Mouse (Mus musculus) heart, adult 2 months (tissue): ENCODE measurements around the gene Cyp27b1. TPM values are rescaled to one million over a fixed set of nuclear protein-coding genes. Genes with fewer than 3 reads are reported as not detected.

Experiments used
- DNase-seq, 2 experiments: peaks; one replicate each; pipeline ENCODE4 v3.0.0; 2021
- H3K27ac ChIP-seq: fragments of 200-600 bp; 2 replicates; pipeline ENCODE4 v1.8.1; 2022
- H3K27me3 ChIP-seq: fragments of 200-500 bp; 2 replicates; pipeline ENCODE4 v1.6.1; 2012; ENCODE audit warnings: mild to moderate bottlenecking, low read length, inconsistent platforms, mixed read lengths; ENCODE audit not compliant: control insufficient read depth, insufficient read depth
- H3K36me3 ChIP-seq: fragments of 200-500 bp; 2 replicates; pipeline ENCODE4 v1.6.1; 2012; ENCODE audit warnings: low read length, inconsistent platforms; ENCODE audit not compliant: control insufficient read depth, insufficient read depth
- H3K4me1 ChIP-seq: fragments of 200-500 bp; 2 replicates; pipeline ENCODE4 v1.6.1; 2011; ENCODE audit warnings: low read length; ENCODE audit not compliant: control insufficient read depth, insufficient read depth
- H3K4me3 ChIP-seq: fragments of 200-600 bp; 2 replicates; pipeline ENCODE4 v1.8.1; 2022
- H3K79me2 ChIP-seq: fragments of 200-500 bp; replicated peaks from 2 replicates; pipeline ENCODE4 v1.6.1; 2012; ENCODE audit warnings: mild to moderate bottlenecking, inconsistent platforms, low read length, moderate library complexity, mixed read lengths; ENCODE audit not compliant: control insufficient read depth, insufficient read depth
- H3K9ac ChIP-seq: fragments of 200-500 bp; 2 replicates; pipeline ENCODE4 v1.6.1; 2012; ENCODE audit warnings: low read depth, mild to moderate bottlenecking, control low read depth, inconsistent platforms, low read length, mixed read lengths
- CTCF ChIP-seq: fragments of 200-600 bp; IDR thresholded peaks from 2 replicates; pipeline ENCODE4 v1.8.1; 2022; ENCODE audit warnings: antibody characterized with exemption, mild to moderate bottlenecking, moderate library complexity
- EP300 ChIP-seq: fragments of 200-500 bp; IDR thresholded peaks from 2 replicates; pipeline ENCODE4 v1.6.1; 2011; ENCODE audit warnings: low read depth, low read length, control low read depth; ENCODE audit not compliant: insufficient read depth
- POLR2A ChIP-seq: fragments of 200-500 bp; IDR thresholded peaks from 2 replicates; pipeline ENCODE4 v1.6.1; 2011; ENCODE audit warnings: mild to moderate bottlenecking, low read depth, low read length, control low read depth; ENCODE audit not compliant: insufficient read depth
- WGBS: fragments of 180-500 bp; shearing (Covaris S2); methylation state at CpG from one replicate; pipeline ENCODE4 v1.1.7; 2018; 5-methylcytosine and 5-hydroxymethylcytosine counted together
- intact Hi-C: fragments of 180-260 bp; cut with DNase I; formaldehyde crosslinking; loops from one replicate; pipeline ENCODE4 v1.15.1; 2025
- polyA plus RNA-seq: library from polyadenylated mRNA; depleted of rRNA; stranded (reverse); fragments of >200 nt; gene quantifications from 2 replicates; pipeline ENCODE4 v1.2.3, GENCODE M21; 2012
- total RNA-seq, 2 experiments: library from RNA; stranded (reverse); gene quantifications; 2 replicates each; pipeline ENCODE4 v1.2.3; 2021

The Cyp27b1 gene
- total and polyA plus RNA-seq, 3 experiments, result 0.10 to 0.12 TPM; not detected in 1

GRCm38 (mm10) chr10:127037641-127038040, 10.4 kb upstream of the Cyp27b1 start:
- no peaks in the 10 kb centered on the region for H3K36me3 ChIP-seq

GRCm38 (mm10) chr10:127040569-127041214, 7.4 kb upstream of the Cyp27b1 start:
- peak overlapping the region; percentile 83 for H3K4me3 ChIP-seq
- H3K4me1 ChIP-seq, result no peaks in the 10 kb centered on the region
- 3% methylated on average over 20 of the region's 20 CpGs for WGBS
- 0 out of 2 replicates have a peak, but pooled peaks cover 2% of the 10 kb centered on the region for H3K27me3 ChIP-seq
- intact Hi-C loops, result no loop called here
- H3K79me2 ChIP-seq, result no peaks in the 10 kb centered on the region
- H3K36me3 ChIP-seq, result no peaks in the 10 kb centered on the region
- TF ChIP-seq EP300 (no peak), POLR2A (no peak), CTCF (no peak)
- H3K27ac ChIP-seq, result peak overlapping the region; percentile 32
- H3K9ac ChIP-seq, result peak overlapping the region; percentile 60
- DNase-seq, result no peak

More at GRCm38 (mm10) chr10:127037641-127038040, 10.4 kb upstream of the Cyp27b1 start:
- H3K27ac ChIP-seq, result no peak overlapping the region
- H3K4me3 ChIP-seq, result no peak overlapping the region
- TF ChIP-seq CTCF (no peak), EP300 (no peak), POLR2A (no peak)
- intact Hi-C loops, result no loop called here
- no peaks in the 10 kb centered on the region for H3K79me2 ChIP-seq
- 74% methylated on average over 12 of the region's 12 CpGs for WGBS
- H3K4me1 ChIP-seq, result no peaks in the 10 kb centered on the region
- no peak for DNase-seq
- 0 out of 2 replicates have a peak, but pooled peaks cover 2% of the 10 kb centered on the region for H3K27me3 ChIP-seq
- H3K9ac ChIP-seq, result no peak overlapping the region

GRCm38 (mm10) chr10:127041274-127041766, 6.7 kb upstream of the Cyp27b1 start, which contains the start of the genes Mettl1 and Eef1akmt3:
Gene Mettl1, plus strand, starts transcription at chr10:127041414.
Gene Eef1akmt3, minus strand, starts transcription at chr10:127041513.
- TF ChIP-seq CTCF (no peak), EP300 (no peak), POLR2A (no peak)
- Histone ChIP-seq H3K4me1 (no peaks in the 10 kb centered on the region), H3K79me2 (no peaks in the 10 kb centered on the region), H3K9ac (peak within 1 kb of the TSS; percentile 60), H3K27me3 (0 out of 2 replicates have a peak, but pooled peaks cover 2% of the 10 kb centered on the region), H3K36me3 (no peaks in the 10 kb centered on the region), H3K27ac (peak within 1 kb of the TSS; percentile 51), H3K4me3 (peak within 1 kb of the TSS; percentile 83)
- WGBS, result under 1% methylated on average over 28 of the region's 28 CpGs
- intact Hi-C loops, result no loop called here
- no peak for DNase-seq

- peak overlapping the region; percentile 83 for H3K4me3 ChIP-seq
- no peaks in the 10 kb centered on the region for H3K36me3 ChIP-seq
- WGBS, result under 1% methylated on average over 44 of the region's 44 CpGs
- no peak for TF ChIP-seq EP300
- no peak for TF ChIP-seq POLR2A
- peak; percentile 34 for TF ChIP-seq CTCF
- peak overlapping the region; percentile 51 for H3K27ac ChIP-seq
- H3K27me3 ChIP-seq, result 0 out of 2 replicates have a peak, but pooled peaks cover 2% of the 10 kb centered on the region
- no peaks in the 10 kb centered on the region for H3K79me2 ChIP-seq
- DNase-seq, result peak; percentile 90 to 92
- H3K4me1 ChIP-seq, result no peaks in the 10 kb centered on the region
- H3K9ac ChIP-seq, result peak overlapping the region; percentile 60
- intact Hi-C loops, result no loop called here
These were observed 6.2 kb upstream of the Cyp27b1 start for GRCm38 (mm10) chr10:127041774-127042338.

GRCm38 (mm10) chr10:127042468-127043115, 5.5 kb upstream of the Cyp27b1 start:
- TF ChIP-seq EP300 (no peak), CTCF (no peak), POLR2A (no peak)
- Histone ChIP-seq H3K4me1 (no peaks in the 10 kb centered on the region), H3K27me3 (0 out of 2 replicates have a peak, but pooled peaks cover 2% of the 10 kb centered on the region), H3K36me3 (no peaks in the 10 kb centered on the region), H3K9ac (no peak overlapping the region), H3K4me3 (peak overlapping the region; percentile 83), H3K79me2 (no peaks in the 10 kb centered on the region), H3K27ac (peak overlapping the region; percentile 51; the same call in 1 of the 2 replicates)
- intact Hi-C loops, result no loop called here
- WGBS, result 22% methylated on average over 5 of the region's 5 CpGs
- DNase-seq, result no peak
